Mouse (Mus musculus) stomach, postnatal 0 days (tissue): ENCODE results near the gene Rdx. TPM values are rescaled to one million over a fixed set of nuclear protein-coding genes. Genes with fewer than 3 reads are reported as not detected.

ENCODE experiments used
- ATAC-seq: fragments of 200-750 bp; cut with Nextera tagmentation; 2 replicates; pipeline ENCODE4 v1.8.0; 2017; ENCODE audit not compliant: low FRiP score, low TSS enrichment
- DNase-seq: peaks from one replicate; pipeline ENCODE4 v3.0.0-alpha.2; 2016; ENCODE audit warnings: low spot score
- H3K27ac ChIP-seq: fragments of 300-500 bp; sonication (generic); replicated peaks from 2 replicates; pipeline ENCODE4 v1.5.1; 2014; ENCODE audit warnings: mild to moderate bottlenecking, control low read depth
- H3K27me3 ChIP-seq: fragments of 300-500 bp; sonication (generic); 2 replicates; pipeline ENCODE4 v1.6.1; 2014; ENCODE audit warnings: low read length; ENCODE audit not compliant: control insufficient read depth, insufficient read depth
- H3K36me3 ChIP-seq: fragments of 300-500 bp; sonication (generic); 2 replicates; pipeline ENCODE4 v1.6.1; 2014; ENCODE audit warnings: low read length, mixed read lengths; ENCODE audit not compliant: control insufficient read depth, insufficient read depth
- H3K4me1 ChIP-seq: fragments of 300-500 bp; sonication (generic); replicated peaks from 2 replicates; pipeline ENCODE4 v1.6.1; 2014; ENCODE audit warnings: antibody characterized with exemption; ENCODE audit not compliant: control insufficient read depth, insufficient read depth
- H3K4me2 ChIP-seq: fragments of 300-500 bp; sonication (generic); replicated peaks from 2 replicates; pipeline ENCODE4 v1.6.1; 2014; ENCODE audit warnings: low read depth, mild to moderate bottlenecking, control low read depth, moderate library complexity
- H3K4me3 ChIP-seq: fragments of 300-500 bp; sonication (generic); 2 replicates; pipeline ENCODE4 v1.5.1; 2014; ENCODE audit warnings: low read depth, low read length, control low read depth
- H3K9ac ChIP-seq: fragments of 300-500 bp; sonication (generic); 2 replicates; pipeline ENCODE4 v1.6.1; 2014; ENCODE audit warnings: mild to moderate bottlenecking, low read length, control low read depth, mixed read lengths
- H3K9me3 ChIP-seq: fragments of 300-500 bp; sonication (generic); 2 replicates; pipeline ENCODE4 v1.6.1; 2016; ENCODE audit warnings: low read length; ENCODE audit not compliant: control insufficient read depth
- CTCF ChIP-seq: IDR thresholded peaks from 2 replicates; pipeline ENCODE4 v1.5.1; 2016; ENCODE audit warnings: antibody characterized with exemption, low read depth, mild to moderate bottlenecking, moderate library complexity
- EP300 ChIP-seq: optimal IDR thresholded peaks from 2 replicates; pipeline ENCODE3; 2016; ENCODE audit warnings: antibody characterized with exemption
- WGBS: fragments of 180-500 bp; shearing (Covaris S2); extraction: QIAGEN DNeasy Blood & Tissue Kit; methylation state at CpG from one replicate; pipeline ENCODE4 v1.1.7; 2014; 5-methylcytosine and 5-hydroxymethylcytosine counted together
- polyA plus RNA-seq: library from polyadenylated mRNA; unstranded; fragments of >200 nt; fragmentation: Nextera tagmentation; extraction: Ambion mirVana; gene quantifications from 2 replicates; pipeline ENCODE4 v1.2.1, GENCODE M21; 2015

Gene Rdx
- polyA plus RNA-seq, 1 experiment from 2014 or later = 52.7 TPM

GRCm38 (mm10) chr9:52081979-52082378, 35.0 kb downstream of the Rdx start:
- H3K9me3 ChIP-seq = no peaks in the 10 kb centered on the region
- DNase-seq = no peak
- H3K27me3 ChIP-seq = no peaks in the 10 kb centered on the region
- TF ChIP-seq EP300 (no peak), CTCF (no peak)
- no peaks in the 10 kb centered on the region for H3K4me1 ChIP-seq
- H3K27ac ChIP-seq = no peak overlapping the region
- H3K4me3 ChIP-seq = no peak overlapping the region
- no peak overlapping the region for H3K4me2 ChIP-seq
- no peak overlapping the region for H3K9ac ChIP-seq
- H3K36me3 ChIP-seq = peaks cover 12% of the 10 kb centered on the region
- no peak for ATAC-seq
- WGBS = 46% methylated on average over 2 of the region's 2 CpGs

DNA sequence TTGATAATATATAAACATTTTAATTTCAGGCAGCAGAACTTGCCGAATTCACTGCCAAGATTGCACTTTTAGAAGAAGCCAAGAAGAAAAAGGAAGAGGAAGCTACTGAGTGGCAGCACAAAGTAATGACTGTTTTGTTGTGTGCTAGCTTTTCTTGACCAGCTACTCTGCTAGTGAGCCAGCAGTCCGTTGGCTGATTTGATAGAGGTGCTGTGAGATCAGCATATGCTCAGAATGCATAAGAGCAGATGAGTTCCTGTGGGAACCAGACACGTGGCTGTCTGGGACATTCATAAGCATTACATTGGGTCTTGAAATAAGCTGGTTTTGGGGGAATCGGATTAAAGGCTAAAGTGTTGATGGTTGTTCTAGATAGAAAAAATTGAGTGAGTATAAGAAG, 35.4 kb downstream of the Rdx start:
- no peak for TF ChIP-seq EP300
- TF ChIP-seq CTCF = no peak

DNA sequence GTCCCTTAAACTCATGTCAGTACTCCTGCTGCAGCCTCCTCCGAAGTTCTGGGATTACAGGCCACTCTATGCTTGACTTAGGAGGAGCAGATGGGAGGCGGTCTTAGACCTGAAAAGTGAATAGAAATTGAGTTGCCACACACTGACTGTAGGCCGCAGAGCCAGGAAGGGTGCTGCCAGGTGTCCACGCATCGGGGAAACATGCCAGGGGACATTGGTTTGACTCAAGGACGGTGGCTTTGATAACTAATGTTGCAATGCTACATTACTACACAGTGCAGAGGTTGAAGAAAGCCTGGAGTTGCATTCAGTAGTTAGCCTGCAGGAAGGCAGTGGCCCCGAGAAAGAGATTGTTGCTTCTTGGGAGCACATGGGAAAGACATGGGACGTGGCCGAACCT, 44.8 kb downstream of the Rdx start:
- no peaks in the 10 kb centered on the region for H3K4me1 ChIP-seq
- H3K4me2 ChIP-seq = no peak overlapping the region
- TF ChIP-seq CTCF (no peak), EP300 (no peak)
- no peak overlapping the region for H3K4me3 ChIP-seq
- no peak overlapping the region for H3K9ac ChIP-seq
- DNase-seq (no peak), ATAC-seq (no peak)
- H3K9me3 ChIP-seq = no peaks in the 10 kb centered on the region
- H3K27ac ChIP-seq = no peak overlapping the region
- peaks cover 7% of the 10 kb centered on the region for H3K36me3 ChIP-seq
- H3K27me3 ChIP-seq = no peaks in the 10 kb centered on the region
- WGBS = 95% methylated on average over 9 of the region's 9 CpGs

More for the DNA sequence above, 35.4 kb downstream of the Rdx start:
- DNase-seq = no peak
- no peak overlapping the region for H3K4me2 ChIP-seq
- 60% methylated on average over 4 of the region's 4 CpGs for WGBS
- H3K4me1 ChIP-seq = no peaks in the 10 kb centered on the region
- peaks cover 13% of the 10 kb centered on the region for H3K36me3 ChIP-seq
- no peak overlapping the region for H3K4me3 ChIP-seq
- H3K9me3 ChIP-seq = no peaks in the 10 kb centered on the region
- H3K27ac ChIP-seq = no peak overlapping the region
- no peak overlapping the region for H3K9ac ChIP-seq
- no peaks in the 10 kb centered on the region for H3K27me3 ChIP-seq
- ATAC-seq = no peak

DNA sequence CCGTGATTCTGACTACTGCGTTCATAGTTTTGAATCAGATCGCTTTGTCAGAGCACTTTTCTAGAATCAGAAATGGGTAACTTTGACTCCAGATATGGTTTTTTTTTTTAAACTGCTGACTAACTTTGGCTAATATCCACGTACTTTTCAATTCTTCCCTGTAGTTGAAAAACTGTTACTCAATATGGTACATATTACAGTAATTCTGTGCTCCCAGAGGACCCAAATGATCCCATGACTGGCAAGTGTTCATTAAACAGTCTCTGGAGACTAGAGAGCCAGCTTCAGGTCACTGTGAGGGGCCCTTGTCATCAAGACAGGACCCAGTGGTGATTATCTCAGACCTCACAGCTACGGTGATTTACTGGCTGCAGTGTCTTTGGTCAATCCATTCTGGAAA, 45.3 kb downstream of the Rdx start:
- no peak for TF ChIP-seq CTCF
- no peak for TF ChIP-seq EP300

DNA sequence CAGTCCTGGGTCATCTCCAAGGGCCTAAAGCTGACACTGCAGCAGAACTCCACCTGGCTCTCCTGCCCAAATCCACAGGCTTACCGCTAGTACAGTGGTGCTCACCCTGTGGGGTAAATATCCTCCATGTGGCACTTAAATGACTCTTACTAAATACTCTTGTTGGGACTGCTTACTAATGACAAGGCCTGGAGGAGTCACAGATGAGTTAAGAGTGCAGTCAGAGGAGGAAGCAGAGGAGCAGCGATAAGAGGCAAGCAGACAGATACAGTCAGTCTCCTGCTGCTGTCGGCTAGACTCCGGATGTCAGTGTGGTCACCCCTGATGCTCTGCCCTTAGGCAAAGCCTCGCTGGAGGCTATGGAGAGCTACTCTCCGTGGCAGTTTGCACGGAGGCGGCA, 46.1 kb downstream of the Rdx start:
- no peaks in the 10 kb centered on the region for H3K4me1 ChIP-seq
- no peak overlapping the region for H3K4me3 ChIP-seq
- no peaks in the 10 kb centered on the region for H3K9me3 ChIP-seq
- TF ChIP-seq CTCF (no peak), EP300 (no peak)
- ATAC-seq (no peak), DNase-seq (no peak)
- peaks cover 4% of the 10 kb centered on the region; the same call in 1 of the 2 replicates for H3K36me3 ChIP-seq
- no peak overlapping the region for H3K4me2 ChIP-seq
- 77% methylated on average over 8 of the region's 8 CpGs for WGBS
- H3K27me3 ChIP-seq = no peaks in the 10 kb centered on the region
- H3K9ac ChIP-seq = no peak overlapping the region
- no peak overlapping the region for H3K27ac ChIP-seq

More for the DNA sequence above, 45.3 kb downstream of the Rdx start:
- no peak overlapping the region for H3K4me2 ChIP-seq
- H3K4me1 ChIP-seq = no peaks in the 10 kb centered on the region
- no peak overlapping the region for H3K9ac ChIP-seq
- H3K27ac ChIP-seq = no peak overlapping the region
- WGBS = 80% methylated on average over 5 of the region's 5 CpGs
- H3K27me3 ChIP-seq = no peaks in the 10 kb centered on the region
- peaks cover 6% of the 10 kb centered on the region for H3K36me3 ChIP-seq
- H3K9me3 ChIP-seq = no peaks in the 10 kb centered on the region
- DNase-seq (no peak), ATAC-seq (no peak)
- H3K4me3 ChIP-seq = no peak overlapping the region

DNA sequence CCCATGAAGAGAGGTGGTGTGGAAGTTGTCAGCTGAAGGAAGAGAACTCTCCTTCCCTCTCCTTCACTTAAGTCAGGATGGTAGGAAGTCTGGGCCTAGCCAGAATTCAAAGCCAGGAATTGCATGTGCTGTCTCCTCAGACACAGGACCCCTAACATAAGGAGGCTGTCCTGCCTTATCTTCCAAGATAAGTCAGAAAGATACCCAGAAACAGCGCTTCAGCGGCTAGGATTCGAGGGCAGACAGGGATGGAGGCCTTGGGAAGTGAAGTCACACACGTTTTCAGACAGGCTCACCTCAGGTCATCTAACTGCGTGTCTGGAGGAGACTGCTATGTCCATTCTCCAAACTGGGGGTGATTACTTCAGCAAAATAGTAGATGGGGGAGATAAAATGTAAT, 47.0 kb downstream of the Rdx start:
- DNase-seq = no peak
- 77% methylated on average over 5 of the region's 5 CpGs for WGBS
- Histone ChIP-seq H3K4me3 (no peak overlapping the region), H3K27me3 (no peaks in the 10 kb centered on the region), H3K4me1 (no peaks in the 10 kb centered on the region), H3K27ac (no peak overlapping the region), H3K4me2 (no peak overlapping the region), H3K9ac (no peak overlapping the region), H3K36me3 (peaks cover 4% of the 10 kb centered on the region; the same call in 1 of the 2 replicates), H3K9me3 (no peaks in the 10 kb centered on the region)
- TF ChIP-seq CTCF (no peak), EP300 (no peak)
- ATAC-seq = no peak
